Mouse (Mus musculus): ENCODE data around the gene Pbx3. TPM values are rescaled to one million over a fixed set of nuclear protein-coding genes. Genes with fewer than 3 reads are reported as not detected.

The Pbx3 gene
- 21.4 and 24.7 TPM in 2 replicates for polyA plus RNA-seq (2015; fragmentation: Nextera tagmentation; extraction: Ambion mirVana)

- Histone ChIP-seq H3K4me2 (peak within 1 kb of the TSS; percentile 95), H3K27ac (peak within 1 kb of the TSS; percentile 95), H3K27me3 (peaks cover 4% of the 10 kb centered on the region; the same call in 1 of the 2 replicates), H3K4me1 (peaks cover 14% of the 10 kb centered on the region), H3K4me3 (peak within 1 kb of the TSS; percentile 83), H3K9me3 (no peaks in the 10 kb centered on the region), H3K36me3 (no peaks in the 10 kb centered on the region), H3K9ac (peak within 1 kb of the TSS; percentile 94)
- ATAC-seq (ENCODE audit: insufficient number of reproducible peaks, insufficient read depth, low FRiP score, low TSS enrichment, low read depth): peak; percentile 92
- WGBS: under 1% methylated on average over 66 of the region's 102 CpGs
Measured at GRCm38 (mm10) chr2:34372305-34373301, at the start of gene Pbx3. Pbx3 (minus strand) TSS chr2:34373142.

- H3K9ac ChIP-seq: no peak overlapping the region
- no peak overlapping the region for H3K27ac ChIP-seq
- H3K4me2 ChIP-seq: no peak overlapping the region
- H3K9me3 ChIP-seq: no peaks in the 10 kb centered on the region
- ATAC-seq (ENCODE audit: insufficient number of reproducible peaks, insufficient read depth, low FRiP score, low TSS enrichment, low read depth): no peak
- 0 out of 2 replicates have a peak, but pooled peaks cover 8% of the 10 kb centered on the region for H3K36me3 ChIP-seq
- H3K4me3 ChIP-seq: no peak overlapping the region
- peaks cover 8% of the 10 kb centered on the region; the same call in 1 of the 2 replicates for H3K4me1 ChIP-seq
- WGBS: 43% methylated on average over 1 of the region's 1 CpGs
- H3K27me3 ChIP-seq: no peaks in the 10 kb centered on the region
Measured at GRCm38 (mm10) chr2:34420256-34420655, 47.3 kb upstream of the Pbx3 start.

GRCm38 (mm10) chr2:34409741-34410340, 36.9 kb upstream of the Pbx3 start:
- H3K4me2 ChIP-seq: no peak overlapping the region
- H3K36me3 ChIP-seq: peaks cover 5% of the 10 kb centered on the region; the same call in 1 of the 2 replicates
- no peaks in the 10 kb centered on the region for H3K9me3 ChIP-seq
- WGBS: 83% methylated on average over 5 of the region's 5 CpGs
- H3K27ac ChIP-seq: no peak overlapping the region
- ATAC-seq (ENCODE audit: insufficient number of reproducible peaks, insufficient read depth, low FRiP score, low TSS enrichment, low read depth): no peak
- H3K9ac ChIP-seq: no peak overlapping the region
- H3K27me3 ChIP-seq: no peaks in the 10 kb centered on the region
- H3K4me1 ChIP-seq: peaks cover 16% of the 10 kb centered on the region
- no peak overlapping the region for H3K4me3 ChIP-seq

GRCm38 (mm10) chr2:34408341-34408740, 35.4 kb upstream of the Pbx3 start:
- H3K27me3 ChIP-seq: no peaks in the 10 kb centered on the region
- H3K4me2 ChIP-seq: peak overlapping the region; percentile 75; the same call in 1 of the 2 replicates
- no peaks in the 10 kb centered on the region for H3K9me3 ChIP-seq
- peaks cover 16% of the 10 kb centered on the region for H3K4me1 ChIP-seq
- ATAC-seq (ENCODE audit: insufficient number of reproducible peaks, insufficient read depth, low FRiP score, low TSS enrichment, low read depth): no peak
- peaks cover 5% of the 10 kb centered on the region; the same call in 1 of the 2 replicates for H3K36me3 ChIP-seq
- H3K4me3 ChIP-seq: no peak overlapping the region
- H3K27ac ChIP-seq: no peak overlapping the region
- WGBS: 88% methylated on average over 10 of the region's 10 CpGs
- no peak overlapping the region for H3K9ac ChIP-seq

GRCm38 (mm10) chr2:34407596-34407995, 34.7 kb upstream of the Pbx3 start:
- H3K4me1 ChIP-seq: peaks cover 16% of the 10 kb centered on the region
- no peaks in the 10 kb centered on the region for H3K9me3 ChIP-seq
- ATAC-seq (ENCODE audit: insufficient number of reproducible peaks, insufficient read depth, low FRiP score, low TSS enrichment, low read depth): no peak
- peak overlapping the region; percentile 92 for H3K4me3 ChIP-seq
- H3K9ac ChIP-seq: peak overlapping the region; percentile 90
- no peaks in the 10 kb centered on the region for H3K36me3 ChIP-seq
- H3K27me3 ChIP-seq: no peaks in the 10 kb centered on the region
- no peak overlapping the region for H3K27ac ChIP-seq
- H3K4me2 ChIP-seq: peak overlapping the region; percentile 75
- 41% methylated on average over 7 of the region's 7 CpGs for WGBS

GRCm38 (mm10) chr2:34406601-34407464, 33.9 kb upstream of the Pbx3 start, which contains the start of gene Mapkap1:
Mapkap1 (plus strand) TSS chr2:34406771.
- Histone ChIP-seq H3K4me1 (peaks cover 16% of the 10 kb centered on the region), H3K9me3 (no peaks in the 10 kb centered on the region), H3K27ac (peak within 1 kb of the TSS; percentile 39; the same call in 1 of the 2 replicates), H3K36me3 (no peaks in the 10 kb centered on the region), H3K4me3 (peak within 1 kb of the TSS; percentile 92), H3K27me3 (no peaks in the 10 kb centered on the region), H3K9ac (peak within 1 kb of the TSS; percentile 90), H3K4me2 (peak within 1 kb of the TSS; percentile 75)
- WGBS: under 1% methylated on average over 68 of the region's 68 CpGs
- ATAC-seq (ENCODE audit: insufficient number of reproducible peaks, insufficient read depth, low FRiP score, low TSS enrichment, low read depth): peak; percentile 96

GRCm38 (mm10) chr2:34399535-34399934, 26.6 kb upstream of the Pbx3 start:
- H3K4me1 ChIP-seq: 0 out of 2 replicates have a peak, but pooled peaks cover 3% of the 10 kb centered on the region

GRCm38 (mm10) chr2:34378930-34379329, 6.0 kb upstream of the Pbx3 start:
- no peak for ATAC-seq (ENCODE audit: insufficient number of reproducible peaks, insufficient read depth, low FRiP score, low TSS enrichment, low read depth)

More at GRCm38 (mm10) chr2:34399535-34399934, 26.6 kb upstream of the Pbx3 start:
- Histone ChIP-seq H3K27me3 (no peaks in the 10 kb centered on the region), H3K36me3 (no peaks in the 10 kb centered on the region), H3K9me3 (no peaks in the 10 kb centered on the region), H3K4me2 (no peak overlapping the region), H3K4me3 (no peak overlapping the region), H3K9ac (no peak overlapping the region), H3K27ac (no peak overlapping the region)
- ATAC-seq (ENCODE audit: insufficient number of reproducible peaks, insufficient read depth, low FRiP score, low TSS enrichment, low read depth): no peak
- WGBS: 58% methylated on average over 4 of the region's 4 CpGs

GRCm38 (mm10) chr2:34374349-34374748, 1.4 kb upstream of the Pbx3 start:
- Histone ChIP-seq H3K9me3 (no peaks in the 10 kb centered on the region), H3K4me1 (peaks cover 14% of the 10 kb centered on the region), H3K27ac (no peak overlapping the region), H3K4me2 (no peak overlapping the region), H3K36me3 (no peaks in the 10 kb centered on the region), H3K27me3 (peaks cover 4% of the 10 kb centered on the region; the same call in 1 of the 2 replicates), H3K9ac (no peak overlapping the region), H3K4me3 (no peak overlapping the region)
- ATAC-seq (ENCODE audit: insufficient number of reproducible peaks, insufficient read depth, low FRiP score, low TSS enrichment, low read depth): no peak
- 59% methylated on average over 2 of the region's 2 CpGs for WGBS

More at GRCm38 (mm10) chr2:34378930-34379329, 6.0 kb upstream of the Pbx3 start:
- no peaks in the 10 kb centered on the region for H3K27me3 ChIP-seq
- H3K9me3 ChIP-seq: no peaks in the 10 kb centered on the region
- H3K4me2 ChIP-seq: no peak overlapping the region
- no peak overlapping the region for H3K27ac ChIP-seq
- no peaks in the 10 kb centered on the region for H3K4me1 ChIP-seq
- H3K9ac ChIP-seq: no peak overlapping the region
- WGBS: 89% methylated on average over 2 of the region's 2 CpGs
- no peak overlapping the region for H3K4me3 ChIP-seq
- H3K36me3 ChIP-seq: no peaks in the 10 kb centered on the region

- H3K27me3 ChIP-seq: peaks cover 4% of the 10 kb centered on the region; the same call in 1 of the 2 replicates
- peaks cover 14% of the 10 kb centered on the region for H3K4me1 ChIP-seq
- WGBS: 27% methylated on average over 3 of the region's 3 CpGs
- no peak overlapping the region for H3K9ac ChIP-seq
- H3K4me3 ChIP-seq: no peak overlapping the region
- no peak overlapping the region for H3K27ac ChIP-seq
- peak overlapping the region; percentile 95 for H3K4me2 ChIP-seq
- no peaks in the 10 kb centered on the region for H3K36me3 ChIP-seq
- ATAC-seq (ENCODE audit: insufficient number of reproducible peaks, insufficient read depth, low FRiP score, low TSS enrichment, low read depth): no peak
- no peaks in the 10 kb centered on the region for H3K9me3 ChIP-seq
Measured at GRCm38 (mm10) chr2:34373886-34374285, 944 bp upstream of the Pbx3 start.
